Mouse (Mus musculus) c-Kit-negative CD71-positive TER-119-positive erythroid progenitor cells, embryonic 14.5 days (primary cell): ENCODE results near the gene Kdm1b.

Experiments
- DNase-seq: peaks from one replicate; pipeline ENCODE4 v3.0.0-alpha.2; 2013; ENCODE audit warnings: low read depth, low spot score

Kdm1b gene

DNA sequence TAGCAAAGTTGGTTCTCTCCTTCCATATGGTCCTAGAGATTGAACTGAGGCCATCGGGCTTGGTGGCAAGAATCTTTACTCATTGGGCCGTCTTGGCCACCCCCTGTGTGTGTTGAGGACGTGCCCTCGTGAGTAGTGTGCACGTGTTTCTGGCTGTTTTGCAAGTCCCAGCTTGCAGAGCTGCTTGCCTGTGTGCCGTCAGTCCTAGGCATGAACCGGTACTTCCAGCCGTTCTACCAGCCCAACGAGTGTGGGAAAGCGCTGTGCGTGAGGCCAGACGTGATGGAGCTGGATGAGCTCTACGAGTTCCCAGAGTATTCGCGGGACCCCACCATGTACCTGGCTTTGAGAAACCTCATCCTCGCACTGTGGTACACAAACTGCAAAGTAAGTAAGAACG lies 19.5 kb downstream of the Kdm1b start:
- no peak for DNase-seq

DNA sequence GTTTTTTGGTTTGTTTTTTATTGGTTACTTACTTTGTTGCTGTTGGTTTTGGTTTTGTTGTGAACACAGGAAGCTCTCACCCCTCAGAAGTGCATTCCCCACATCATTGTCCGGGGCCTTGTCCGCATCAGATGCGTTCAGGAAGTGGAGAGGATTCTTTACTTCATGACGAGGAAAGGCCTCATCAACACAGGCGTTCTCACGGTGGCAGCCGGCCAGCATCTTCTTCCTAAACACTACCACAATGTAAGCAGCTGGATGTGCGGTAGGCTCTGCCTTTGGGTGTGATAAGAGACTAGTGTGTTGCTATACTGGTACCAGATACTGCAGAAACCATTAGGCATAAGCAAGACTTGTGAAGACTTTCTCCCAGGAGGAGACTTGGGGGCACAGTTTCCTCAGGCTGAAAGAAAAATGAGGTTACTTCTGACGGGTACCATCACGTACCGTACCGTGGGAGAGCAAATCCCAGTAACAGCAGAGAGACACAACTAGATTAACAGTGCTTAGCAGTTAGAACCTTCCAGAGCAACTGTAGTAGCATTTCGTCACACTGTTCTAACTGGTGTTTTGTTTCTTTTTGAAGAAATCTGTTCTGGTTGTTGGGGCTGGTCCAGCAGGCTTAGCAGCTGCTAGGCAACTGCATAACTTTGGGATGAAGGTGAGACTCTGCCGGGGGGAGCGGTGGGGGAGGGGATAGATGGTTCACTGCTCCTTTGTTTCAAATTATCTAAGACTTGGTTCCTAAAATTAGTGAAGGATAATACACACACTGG lies 20.9 kb downstream of the Kdm1b start:
- DNase-seq: no peak

DNA sequence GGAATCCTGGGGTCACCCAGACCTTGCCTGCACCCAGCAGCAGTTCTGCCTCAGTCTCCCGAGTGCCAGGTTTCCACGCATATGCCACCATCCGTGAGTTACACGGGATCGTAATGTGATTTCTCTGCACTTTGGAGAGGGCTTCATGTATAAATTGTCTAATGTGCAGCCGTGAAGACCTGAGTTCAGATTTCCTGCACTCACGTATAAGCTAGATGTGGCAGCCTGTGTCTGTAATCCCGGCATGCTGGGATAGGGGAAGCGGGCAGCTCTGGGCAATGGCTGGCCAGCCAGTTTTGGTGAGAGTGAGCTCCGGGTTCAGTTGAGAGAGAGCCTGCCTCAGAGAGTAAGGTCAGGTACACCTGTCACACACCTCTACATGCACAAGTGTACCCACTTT lies 23.2 kb downstream of the Kdm1b start:
- no peak for DNase-seq

DNA sequence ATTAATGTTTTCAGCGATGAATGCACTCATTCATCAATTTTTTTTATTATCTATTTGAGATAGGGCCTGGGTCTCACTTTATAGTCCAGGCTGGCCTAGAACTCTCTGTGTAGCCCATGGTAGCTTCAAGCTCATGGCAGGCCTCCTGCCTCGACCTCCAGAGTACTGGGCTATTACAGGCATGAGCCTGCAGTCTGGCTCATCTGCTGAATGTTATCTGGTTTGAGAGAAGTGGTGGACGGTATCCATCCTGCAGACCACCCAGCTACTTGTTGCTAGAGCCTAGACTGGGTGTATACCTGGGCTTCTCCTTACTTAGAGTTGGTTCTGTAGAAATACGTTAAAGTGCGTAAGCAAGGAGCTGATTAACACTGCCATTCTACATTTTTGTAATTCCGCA lies 23.7 kb downstream of the Kdm1b start:
- no peak for DNase-seq

DNA sequence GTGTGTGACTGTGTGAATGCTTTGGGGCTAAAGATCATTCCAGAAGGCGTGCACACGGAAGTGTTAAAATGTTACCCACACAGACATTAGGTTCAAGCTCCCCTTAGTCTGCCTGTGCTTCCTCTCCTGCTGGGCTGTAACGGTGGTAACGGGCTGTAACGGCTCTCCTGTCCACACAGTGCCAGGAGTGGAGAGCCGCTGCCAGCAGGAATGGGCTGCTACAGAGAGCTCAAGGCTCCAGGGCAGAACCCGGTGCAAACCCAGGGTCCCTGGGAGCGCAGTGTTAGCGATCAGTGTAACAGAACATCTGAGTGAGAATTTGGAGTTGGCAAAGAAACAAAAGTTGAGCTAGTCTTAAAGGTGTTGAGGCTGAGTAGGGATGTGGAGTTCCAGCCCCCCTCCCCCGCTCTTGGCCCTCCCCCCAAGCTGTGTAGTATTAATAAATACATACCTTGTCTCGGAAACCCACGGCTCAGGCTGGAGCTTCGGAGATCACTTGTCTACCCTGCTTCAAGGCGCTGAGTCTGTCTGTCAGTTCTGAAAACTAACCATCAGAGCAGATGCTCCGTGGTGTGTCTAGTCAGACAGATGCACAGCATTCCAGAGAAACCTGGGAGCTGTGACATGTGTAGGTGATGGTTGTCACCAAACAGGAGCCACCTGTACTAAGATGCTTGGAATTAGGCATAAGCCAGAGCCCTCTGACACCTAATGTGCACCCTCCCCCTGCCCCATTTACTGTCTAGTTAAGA lies 27.2 kb downstream of the Kdm1b start:
- no peak for DNase-seq

DNA sequence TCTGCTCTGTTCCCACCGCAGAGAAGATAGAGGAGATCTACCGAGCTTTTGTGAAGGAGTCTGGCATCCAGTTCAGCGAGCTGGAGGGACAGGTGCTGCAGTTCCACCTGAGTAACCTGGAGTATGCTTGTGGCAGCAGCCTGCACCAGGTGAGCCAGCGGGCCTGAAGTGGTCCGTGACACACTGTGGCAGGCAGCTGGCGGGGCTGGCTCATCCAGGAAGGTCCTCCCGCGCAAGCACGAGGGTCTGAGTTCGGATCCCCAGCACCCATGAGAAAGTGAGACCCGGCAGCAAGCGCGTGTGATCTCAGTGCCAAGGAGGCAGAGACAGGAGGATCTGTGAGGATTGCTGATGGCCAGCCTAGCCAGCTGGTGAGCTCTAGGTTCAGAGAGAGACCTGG lies 28.6 kb downstream of the Kdm1b start:
- DNase-seq: no peak

DNA sequence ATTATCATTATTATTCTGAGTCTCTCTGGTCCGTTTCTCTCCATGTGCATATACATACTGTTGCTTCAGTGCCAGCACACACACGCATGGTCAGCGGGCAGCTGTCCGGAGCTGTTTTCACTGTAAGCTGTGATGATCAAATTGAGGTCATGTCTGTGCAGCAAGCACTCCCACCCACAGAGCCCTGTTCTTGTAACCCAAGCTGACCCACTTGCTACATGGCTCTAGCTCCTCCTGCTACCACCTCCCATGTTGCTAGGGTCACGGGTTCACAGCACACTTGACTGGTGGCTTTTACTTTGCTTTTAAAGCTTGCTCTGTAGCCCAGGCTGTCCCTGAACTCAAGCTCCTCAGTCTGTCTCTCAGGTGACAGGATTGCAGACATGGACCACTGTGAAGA lies 29.2 kb downstream of the Kdm1b start:
- no peak for DNase-seq

DNA sequence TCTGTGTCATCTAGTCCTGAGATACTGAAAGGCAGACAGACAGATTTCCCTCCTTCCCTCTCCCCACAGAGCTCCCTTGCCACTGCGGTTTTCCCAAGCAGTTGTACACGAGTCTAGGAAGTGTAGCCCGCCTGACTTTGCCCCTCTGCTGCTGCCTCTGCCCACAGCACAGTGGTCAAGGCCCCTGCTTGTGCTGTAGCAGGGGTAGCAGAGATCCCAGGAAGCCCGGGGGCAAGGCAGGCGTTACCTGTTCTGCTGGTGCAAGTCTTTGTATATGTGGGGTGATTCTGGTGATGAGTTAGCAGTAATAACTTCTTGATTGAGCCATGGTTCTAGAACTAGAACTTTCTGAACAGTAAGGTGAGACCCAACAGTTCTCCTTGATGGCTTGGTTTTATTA lies 32.9 kb downstream of the Kdm1b start:
- DNase-seq: no peak

DNA sequence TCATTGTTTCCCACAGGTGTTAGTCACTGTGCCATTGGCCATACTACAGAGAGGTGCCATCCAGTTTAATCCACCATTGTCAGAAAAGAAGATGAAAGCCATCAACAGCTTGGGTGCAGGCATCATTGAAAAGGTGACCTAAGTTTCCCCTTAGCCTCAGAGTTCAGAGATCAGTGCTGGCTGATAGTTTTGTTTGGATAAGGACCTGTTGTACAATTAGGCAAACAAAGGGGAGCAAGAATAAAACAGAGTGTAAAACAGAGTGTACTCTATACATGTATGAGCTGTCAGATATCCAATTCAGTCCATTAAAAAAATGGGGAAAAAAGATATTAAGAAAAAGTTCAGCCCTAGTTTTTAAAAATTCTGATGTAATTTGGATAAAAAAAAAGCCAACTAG lies 34.1 kb downstream of the Kdm1b start:
- no peak for DNase-seq

DNA sequence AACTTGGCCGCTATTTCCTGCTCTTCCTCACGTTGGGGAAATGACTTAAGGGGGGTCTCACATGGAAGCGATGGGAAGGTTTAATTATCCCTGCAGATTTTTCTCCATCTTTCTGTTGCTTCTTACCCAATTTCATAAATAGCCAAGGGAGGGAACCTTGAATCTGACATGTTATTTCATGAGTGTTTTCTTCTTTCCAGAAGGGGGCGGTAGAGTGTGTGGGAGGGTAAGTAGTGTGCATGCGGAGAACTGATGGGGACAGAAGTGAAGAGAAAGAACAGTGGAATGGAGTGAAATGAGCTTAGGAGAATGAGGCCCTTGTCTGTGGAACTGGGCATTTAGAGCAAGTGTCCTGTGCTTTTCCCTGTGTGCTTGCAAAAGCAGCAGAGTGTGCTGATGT lies 35.5 kb downstream of the Kdm1b start:
- DNase-seq: no peak

DNA sequence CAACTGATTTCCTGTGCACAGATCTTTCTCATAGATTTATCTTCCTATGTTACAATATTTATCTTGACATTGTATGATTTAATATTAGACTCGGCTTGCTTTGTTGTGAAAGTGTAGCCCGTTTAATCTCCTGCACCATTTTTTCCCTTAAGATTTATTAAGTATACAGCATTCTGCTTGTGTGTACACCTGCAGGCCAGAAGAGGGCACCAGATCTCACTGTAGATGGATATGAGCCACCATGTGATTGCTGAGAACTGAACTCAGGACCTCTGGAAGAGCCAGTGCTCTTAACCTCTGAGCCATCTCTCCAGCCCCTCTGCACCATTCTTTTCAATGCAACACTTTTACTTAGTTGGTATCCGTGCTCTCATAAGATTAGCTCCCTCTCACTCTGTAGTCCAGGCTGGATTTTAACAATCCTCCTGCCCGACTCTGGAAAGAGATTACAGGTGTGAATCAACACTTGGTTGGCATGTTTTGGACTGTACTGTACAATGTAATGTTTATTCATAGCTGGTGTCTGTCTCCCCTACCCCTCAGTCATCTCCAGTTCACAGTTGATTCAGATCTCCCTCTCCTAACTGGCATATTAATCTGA lies 37.7 kb downstream of the Kdm1b start:
- DNase-seq: no peak

DNA sequence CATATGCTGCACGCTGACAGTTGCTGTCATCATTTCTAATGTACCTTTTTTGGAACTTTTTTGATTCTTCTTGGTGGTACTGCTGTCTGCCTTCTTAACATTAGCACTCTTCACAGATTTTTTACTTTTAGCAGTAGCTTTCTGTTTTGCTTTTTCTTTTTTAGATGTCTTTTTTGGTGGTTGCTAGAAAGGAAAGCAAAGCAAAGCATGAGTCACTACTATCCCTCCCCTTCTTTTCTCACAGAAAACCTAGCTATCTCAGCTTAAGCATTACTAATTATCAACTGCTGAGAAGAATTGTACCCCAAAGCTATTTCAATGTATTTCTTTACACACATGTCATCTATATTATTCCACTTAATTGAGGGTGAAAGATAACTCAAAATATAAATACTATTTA lies 45.1 kb downstream of the Kdm1b start:
- DNase-seq: no peak

DNA sequence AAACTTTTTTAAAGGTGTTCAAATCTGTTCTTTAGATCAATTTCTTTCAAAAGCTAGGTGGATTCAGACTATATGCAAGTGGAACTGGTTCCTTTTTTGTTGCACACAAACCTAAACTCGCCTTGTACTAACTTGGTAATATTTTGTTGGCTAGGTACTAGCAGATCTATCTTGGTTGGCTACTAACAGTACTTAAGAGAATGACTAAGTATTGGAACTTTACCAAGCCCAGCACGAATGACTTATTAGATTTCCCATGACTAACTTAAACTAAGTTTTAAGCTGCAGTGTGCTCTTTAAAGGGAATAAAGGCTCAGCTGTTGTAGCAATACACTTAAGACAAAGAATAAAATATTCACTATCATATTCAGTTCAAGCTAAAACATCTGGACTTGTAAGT lies 46.0 kb downstream of the Kdm1b start:
- no peak for DNase-seq

DNA sequence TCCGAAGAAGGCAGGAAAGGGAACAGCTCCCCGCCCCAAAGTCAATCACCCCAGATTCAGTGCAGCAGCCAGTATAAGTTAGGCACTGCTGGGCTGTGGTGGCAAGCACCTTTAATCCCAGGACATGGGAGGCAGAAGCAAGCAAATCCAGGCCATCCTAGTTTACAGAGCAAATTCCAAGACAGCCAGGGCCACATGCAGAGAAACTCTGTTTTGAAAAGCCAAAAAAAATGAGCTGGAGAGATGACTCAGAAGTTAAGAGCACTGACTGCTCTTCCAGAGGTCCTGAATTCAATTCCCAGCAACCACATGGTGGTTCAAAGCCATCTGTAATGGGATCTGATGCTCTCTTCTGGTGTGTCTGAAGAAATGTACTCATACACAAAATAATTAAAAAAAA lies 50.5 kb downstream of the Kdm1b start:
- no peak for DNase-seq

DNA sequence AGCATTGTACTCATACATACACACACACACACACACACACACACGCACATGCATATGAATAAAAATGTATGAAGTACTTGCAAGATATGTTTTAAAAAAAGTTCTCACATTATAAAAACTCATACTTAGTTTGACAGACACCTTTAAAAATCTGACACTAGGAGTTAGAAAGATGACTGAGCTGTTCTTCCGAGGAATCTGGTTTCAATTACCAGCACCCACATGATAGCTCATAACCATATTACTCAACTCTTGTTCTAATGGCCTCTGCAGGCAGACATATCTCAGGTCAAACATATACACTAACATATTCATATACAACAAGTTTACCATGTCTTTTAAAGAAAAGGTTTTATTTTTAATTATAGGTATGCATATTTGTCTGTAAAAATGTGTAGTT lies 53.3 kb downstream of the Kdm1b start:
- no peak for DNase-seq

DNA sequence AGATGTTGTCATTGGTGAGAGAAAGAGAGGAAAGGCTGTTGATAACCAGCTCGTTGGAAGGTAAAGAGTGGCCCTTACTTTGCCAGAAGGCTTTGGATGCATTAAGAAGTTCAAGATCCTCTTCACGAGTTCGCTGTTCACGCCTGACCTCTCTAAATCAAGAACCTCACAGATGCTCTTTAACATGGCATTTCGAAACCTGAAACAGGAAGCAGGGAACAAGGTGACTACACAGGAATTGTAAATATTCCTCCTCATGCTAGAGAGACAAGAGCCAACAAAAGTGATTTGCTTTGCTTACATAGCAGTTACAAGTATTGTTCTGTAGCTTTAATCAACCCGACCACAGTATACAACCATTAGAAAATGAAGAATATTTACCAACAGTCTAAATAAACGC lies 56.0 kb downstream of the Kdm1b start:
- no peak for DNase-seq

DNA sequence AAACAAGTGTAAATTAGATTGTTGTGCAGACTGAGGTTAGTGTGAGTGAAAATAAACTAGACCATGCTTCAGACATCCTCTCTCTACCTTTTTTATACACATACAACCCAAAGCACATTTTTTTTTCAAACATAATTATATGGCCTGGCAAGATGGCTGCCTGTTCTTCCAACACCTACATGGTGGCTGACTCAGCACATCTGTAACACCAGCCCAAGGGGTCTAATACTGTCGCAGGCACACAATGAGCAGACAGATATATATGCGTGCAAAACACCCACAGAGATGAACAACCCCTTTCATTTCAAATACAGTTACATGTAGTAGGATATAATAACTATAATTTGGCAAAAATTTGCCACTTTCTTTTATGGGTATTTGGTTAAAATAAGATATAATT lies 57.3 kb downstream of the Kdm1b start:
- DNase-seq: no peak

DNA sequence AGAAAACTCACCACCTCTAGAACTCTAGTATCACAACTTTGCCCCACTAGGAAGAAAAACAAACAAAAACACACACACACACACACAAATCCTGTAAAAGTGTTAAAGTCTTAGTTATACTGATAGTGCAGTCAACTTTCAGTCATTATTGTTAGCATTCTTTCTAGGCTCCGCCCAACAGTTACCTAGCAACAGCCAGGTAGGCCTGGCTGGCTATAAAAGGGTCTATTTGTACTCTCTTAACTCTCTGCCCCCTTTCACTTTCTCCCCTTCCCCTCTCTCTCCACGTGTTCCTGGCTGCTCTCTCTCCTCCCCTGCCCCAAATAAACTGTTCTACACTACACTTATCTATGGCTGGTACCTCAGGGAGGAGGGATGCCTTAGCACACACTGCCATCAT lies 60.8 kb downstream of the Kdm1b start:
- no peak for DNase-seq

DNA sequence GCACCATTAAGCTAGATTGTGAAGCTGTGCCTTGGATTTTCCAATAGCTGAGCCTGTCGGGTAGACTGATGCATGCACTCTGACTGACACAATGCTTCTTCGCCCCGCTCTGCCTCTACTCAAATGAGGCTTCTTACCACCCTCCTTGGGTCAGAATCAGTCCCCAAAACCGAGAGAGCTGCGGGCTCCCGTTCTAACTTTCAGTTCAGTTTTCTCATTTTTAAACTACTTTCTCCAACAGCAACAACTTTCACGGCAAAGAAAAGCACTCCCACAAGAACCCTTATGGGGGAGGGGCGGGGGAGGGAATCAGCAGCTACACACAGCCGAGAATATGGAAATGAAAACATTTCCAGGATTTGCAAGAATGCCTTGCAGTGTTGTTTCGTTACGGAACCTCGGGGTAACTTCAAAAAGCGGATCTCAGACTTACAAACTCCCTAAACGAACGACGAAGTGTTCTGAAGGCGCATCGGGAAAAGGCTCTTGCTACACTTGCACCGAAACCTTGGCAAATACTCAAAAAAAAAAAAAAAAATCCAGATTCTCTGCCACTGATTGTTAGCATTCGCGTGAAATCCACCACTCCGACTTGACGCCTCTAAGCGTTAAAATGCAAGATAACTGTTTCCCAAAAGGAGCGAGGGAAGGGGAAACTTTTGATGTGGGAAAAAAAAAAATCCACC lies 61.7 kb downstream of the Kdm1b start:
- no peak for DNase-seq

DNA sequence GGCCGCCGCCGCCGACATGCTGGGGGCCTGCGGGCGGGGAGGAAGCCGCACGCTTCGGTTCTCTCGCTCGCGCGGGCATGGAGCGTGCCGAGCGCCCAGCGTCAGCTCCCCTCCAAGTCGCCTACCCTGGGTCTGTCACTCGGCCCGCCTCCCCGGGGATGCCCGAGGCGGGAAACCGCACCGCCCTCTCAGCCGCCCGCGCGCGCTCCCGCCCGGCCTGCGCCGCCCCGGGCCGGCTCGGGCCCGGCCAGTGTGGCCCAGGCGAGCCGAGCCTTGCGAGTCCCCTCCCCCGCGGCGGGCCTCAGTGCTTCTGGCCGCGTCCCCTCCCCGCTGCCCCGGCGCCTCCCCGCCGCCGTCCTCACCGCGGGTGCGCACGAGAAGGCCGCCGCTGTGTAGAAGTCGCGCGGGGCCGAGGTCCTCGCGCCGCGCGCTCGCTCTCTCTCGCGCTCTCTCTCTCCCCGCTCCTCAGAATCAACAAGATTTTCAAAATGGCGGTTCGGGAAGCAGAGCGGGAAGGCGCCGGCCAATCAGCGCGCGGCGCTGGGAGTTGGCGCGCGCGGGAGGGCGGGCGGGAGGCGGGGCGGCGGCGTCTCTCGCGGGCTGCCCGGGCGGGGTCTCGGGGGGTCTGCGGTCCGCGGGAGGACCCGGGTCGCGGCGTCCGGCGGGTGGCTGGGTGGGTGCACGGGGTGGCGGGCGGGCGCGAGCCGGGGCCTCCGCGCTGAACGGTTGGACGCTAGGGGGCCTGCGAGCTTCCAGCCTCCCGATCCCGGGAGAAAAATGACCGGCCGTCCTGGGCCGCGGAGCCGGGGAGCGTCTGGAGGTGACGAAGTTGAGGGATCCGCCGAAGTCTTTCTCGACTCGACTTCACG lies 62.6 kb downstream of the Kdm1b start, which contains the start of gene Dek:
Gene Dek (minus strand): TSS at position 491 of the 869 bp plus-strand sequence.
- DNase-seq: peak; percentile 81

DNA sequence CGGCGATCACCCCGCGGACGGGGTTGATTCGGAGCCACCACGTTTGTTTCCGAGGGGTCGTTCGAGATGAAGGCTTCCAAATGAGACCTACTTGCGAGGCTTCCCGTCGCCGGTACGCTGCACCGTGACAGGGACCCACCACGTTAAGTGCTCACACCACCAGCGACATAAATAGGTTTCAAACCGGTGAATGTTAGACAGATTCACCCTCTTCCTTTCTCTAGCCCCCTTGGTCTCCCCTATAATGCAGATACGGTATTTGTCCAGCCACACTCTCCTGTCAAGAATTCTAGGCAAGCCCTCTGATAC lies 63.2 kb downstream of the Kdm1b start:
- no peak for DNase-seq

DNA sequence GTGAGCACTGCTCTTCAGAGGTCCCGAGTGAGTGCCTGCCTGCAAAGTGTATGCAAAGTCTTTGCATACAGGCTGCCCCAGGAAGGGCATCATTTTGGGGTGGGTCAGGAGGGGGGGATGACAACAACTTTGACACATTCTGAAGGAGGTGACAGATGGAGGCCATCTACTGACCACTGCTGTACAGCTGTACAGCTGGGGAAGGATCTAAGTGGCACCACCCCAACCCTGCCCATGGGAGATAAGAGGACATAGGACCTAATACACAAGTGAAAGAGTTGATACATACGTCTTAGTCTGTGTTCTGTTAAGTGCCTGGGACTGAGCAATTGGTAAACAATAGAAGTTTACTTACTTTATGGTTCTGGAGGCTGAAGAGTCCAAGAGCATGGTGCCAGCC lies 65.9 kb downstream of the Kdm1b start:
- no peak for DNase-seq
